Mouse (Mus musculus): Measurements from ENCODE around the gene Elf2. TPM values are rescaled to one million over a fixed set of nuclear protein-coding genes. Genes with fewer than 3 reads are reported as not detected.

Gene Elf2
- 47.3 and 48.9 TPM in 2 replicates for polyA plus RNA-seq (2014; fragmentation: Nextera tagmentation; extraction: Ambion mirVana)

GRCm38 (mm10) chr3:51340552-51341267, at the start of gene Elf2:
Gene Elf2, minus strand, starts transcription at chr3:51340663.
- under 1% methylated on average over 59 of the region's 87 CpGs for WGBS
- DNase-seq (ENCODE audit: low spot score) = peak; percentile 85
- H3K4me3 ChIP-seq (ENCODE audit: low read depth, low read length) = peak within 1 kb of the TSS; percentile 94
- H3K27me3 ChIP-seq (ENCODE audit: control insufficient read depth, insufficient read depth, low read length) = no peaks in the 10 kb centered on the region
- peak within 1 kb of the TSS; percentile 87 for H3K27ac ChIP-seq (replicated peaks; ENCODE audit: low read depth, low read length)
- no peaks in the 10 kb centered on the region for H3K36me3 ChIP-seq (replicated peaks; ENCODE audit: control insufficient read depth, insufficient read depth, low read depth, low read length)
- H3K4me1 ChIP-seq (ENCODE audit: control insufficient read depth, insufficient read depth, low read length) = no peaks in the 10 kb centered on the region
- H3K9ac ChIP-seq (replicated peaks; ENCODE audit: low read length) = peak within 1 kb of the TSS; percentile 80
- H3K4me2 ChIP-seq (ENCODE audit: low read depth, low read length) = peak within 1 kb of the TSS; percentile 91
- peak; percentile 81 for ATAC-seq (replicated peaks; ENCODE audit: insufficient number of reproducible peaks, low FRiP score, low TSS enrichment, low read depth)
- H3K9me3 ChIP-seq (replicated peaks; ENCODE audit: control insufficient read depth, low read length) = no peaks in the 10 kb centered on the region

GRCm38 (mm10) chr3:51388904-51389303, 48.4 kb upstream of the Elf2 start:
- no peaks in the 10 kb centered on the region for H3K27me3 ChIP-seq (ENCODE audit: control insufficient read depth, insufficient read depth, low read length)
- ATAC-seq (replicated peaks; ENCODE audit: insufficient number of reproducible peaks, low FRiP score, low TSS enrichment, low read depth) = 0 out of 2 replicates have a peak, but pooled peaks have one; percentile 52
- DNase-seq (ENCODE audit: low spot score) = no peak
- peak overlapping the region; percentile 2; the same call in 1 of the 2 replicates for H3K4me2 ChIP-seq (ENCODE audit: low read depth, low read length)
- WGBS = 6% methylated on average over 13 of the region's 13 CpGs
- no peak overlapping the region for H3K4me3 ChIP-seq (ENCODE audit: low read depth, low read length)
- H3K9ac ChIP-seq (replicated peaks; ENCODE audit: low read length) = no peak overlapping the region; the same call in 1 of the 2 replicates
- H3K27ac ChIP-seq (replicated peaks; ENCODE audit: low read depth, low read length) = no peak overlapping the region
- H3K9me3 ChIP-seq (replicated peaks; ENCODE audit: control insufficient read depth, low read length) = no peaks in the 10 kb centered on the region
- H3K36me3 ChIP-seq (replicated peaks; ENCODE audit: control insufficient read depth, insufficient read depth, low read depth, low read length) = no peaks in the 10 kb centered on the region
- peaks cover 2% of the 10 kb centered on the region; the same call in 1 of the 2 replicates for H3K4me1 ChIP-seq (ENCODE audit: control insufficient read depth, insufficient read depth, low read length)

GRCm38 (mm10) chr3:51387868-51388381, 47.5 kb upstream of the Elf2 start:
- H3K4me1 ChIP-seq (ENCODE audit: control insufficient read depth, insufficient read depth, low read length) = peaks cover 2% of the 10 kb centered on the region; the same call in 1 of the 2 replicates
- no peak overlapping the region for H3K4me2 ChIP-seq (ENCODE audit: low read depth, low read length)
- no peak for DNase-seq (ENCODE audit: low spot score)
- H3K27ac ChIP-seq (replicated peaks; ENCODE audit: low read depth, low read length) = no peak overlapping the region
- ATAC-seq (replicated peaks; ENCODE audit: insufficient number of reproducible peaks, low FRiP score, low TSS enrichment, low read depth) = no peak
- no peak overlapping the region for H3K9ac ChIP-seq (replicated peaks; ENCODE audit: low read length)
- H3K36me3 ChIP-seq (replicated peaks; ENCODE audit: control insufficient read depth, insufficient read depth, low read depth, low read length) = no peaks in the 10 kb centered on the region
- no peaks in the 10 kb centered on the region for H3K27me3 ChIP-seq (ENCODE audit: control insufficient read depth, insufficient read depth, low read length)
- H3K9me3 ChIP-seq (replicated peaks; ENCODE audit: control insufficient read depth, low read length) = no peaks in the 10 kb centered on the region
- WGBS = 64% methylated on average over 8 of the region's 8 CpGs
- H3K4me3 ChIP-seq (ENCODE audit: low read depth, low read length) = no peak overlapping the region

GRCm38 (mm10) chr3:51387134-51387451, 46.6 kb upstream of the Elf2 start:
- Histone ChIP-seq H3K36me3 (replicated peaks; ENCODE audit: control insufficient read depth, insufficient read depth, low read depth, low read length) (no peaks in the 10 kb centered on the region), H3K27me3 (ENCODE audit: control insufficient read depth, insufficient read depth, low read length) (no peaks in the 10 kb centered on the region), H3K4me3 (ENCODE audit: low read depth, low read length) (no peak overlapping the region), H3K4me2 (ENCODE audit: low read depth, low read length) (no peak overlapping the region), H3K9ac (replicated peaks; ENCODE audit: low read length) (no peak overlapping the region), H3K9me3 (replicated peaks; ENCODE audit: control insufficient read depth, low read length) (no peaks in the 10 kb centered on the region), H3K4me1 (ENCODE audit: control insufficient read depth, insufficient read depth, low read length) (peaks cover 2% of the 10 kb centered on the region; the same call in 1 of the 2 replicates), H3K27ac (replicated peaks; ENCODE audit: low read depth, low read length) (no peak overlapping the region)
- DNase-seq (ENCODE audit: low spot score) = no peak
- no peak for ATAC-seq (replicated peaks; ENCODE audit: insufficient number of reproducible peaks, low FRiP score, low TSS enrichment, low read depth)
- WGBS = 77% methylated on average over 3 of the region's 3 CpGs

GRCm38 (mm10) chr3:51386441-51387133, 46.1 kb upstream of the Elf2 start:
- peaks cover 2% of the 10 kb centered on the region; the same call in 1 of the 2 replicates for H3K4me1 ChIP-seq (ENCODE audit: control insufficient read depth, insufficient read depth, low read length)
- H3K4me3 ChIP-seq (ENCODE audit: low read depth, low read length) = no peak overlapping the region
- DNase-seq (ENCODE audit: low spot score) (no peak), ATAC-seq (replicated peaks; ENCODE audit: insufficient number of reproducible peaks, low FRiP score, low TSS enrichment, low read depth) (no peak)
- no peak overlapping the region for H3K9ac ChIP-seq (replicated peaks; ENCODE audit: low read length)
- WGBS = 42% methylated on average over 12 of the region's 12 CpGs
- H3K27me3 ChIP-seq (ENCODE audit: control insufficient read depth, insufficient read depth, low read length) = no peaks in the 10 kb centered on the region
- H3K9me3 ChIP-seq (replicated peaks; ENCODE audit: control insufficient read depth, low read length) = no peaks in the 10 kb centered on the region
- no peak overlapping the region for H3K27ac ChIP-seq (replicated peaks; ENCODE audit: low read depth, low read length)
- H3K36me3 ChIP-seq (replicated peaks; ENCODE audit: control insufficient read depth, insufficient read depth, low read depth, low read length) = no peaks in the 10 kb centered on the region
- H3K4me2 ChIP-seq (ENCODE audit: low read depth, low read length) = no peak overlapping the region

GRCm38 (mm10) chr3:51383409-51383808, 42.9 kb upstream of the Elf2 start:
- DNase-seq (ENCODE audit: low spot score) (no peak), ATAC-seq (replicated peaks; ENCODE audit: insufficient number of reproducible peaks, low FRiP score, low TSS enrichment, low read depth) (no peak)
- Histone ChIP-seq H3K9me3 (replicated peaks; ENCODE audit: control insufficient read depth, low read length) (no peaks in the 10 kb centered on the region), H3K36me3 (replicated peaks; ENCODE audit: control insufficient read depth, insufficient read depth, low read depth, low read length) (no peaks in the 10 kb centered on the region), H3K4me2 (ENCODE audit: low read depth, low read length) (no peak overlapping the region), H3K9ac (replicated peaks; ENCODE audit: low read length) (no peak overlapping the region), H3K4me3 (ENCODE audit: low read depth, low read length) (no peak overlapping the region), H3K27me3 (ENCODE audit: control insufficient read depth, insufficient read depth, low read length) (no peaks in the 10 kb centered on the region), H3K4me1 (ENCODE audit: control insufficient read depth, insufficient read depth, low read length) (no peaks in the 10 kb centered on the region), H3K27ac (replicated peaks; ENCODE audit: low read depth, low read length) (no peak overlapping the region)
- 65% methylated on average over 12 of the region's 12 CpGs for WGBS

GRCm38 (mm10) chr3:51380660-51381014, 40.2 kb upstream of the Elf2 start:
- Histone ChIP-seq H3K4me2 (ENCODE audit: low read depth, low read length) (no peak overlapping the region), H3K27ac (replicated peaks; ENCODE audit: low read depth, low read length) (no peak overlapping the region), H3K27me3 (ENCODE audit: control insufficient read depth, insufficient read depth, low read length) (no peaks in the 10 kb centered on the region), H3K4me3 (ENCODE audit: low read depth, low read length) (no peak overlapping the region), H3K4me1 (ENCODE audit: control insufficient read depth, insufficient read depth, low read length) (no peaks in the 10 kb centered on the region), H3K36me3 (replicated peaks; ENCODE audit: control insufficient read depth, insufficient read depth, low read depth, low read length) (no peaks in the 10 kb centered on the region), H3K9ac (replicated peaks; ENCODE audit: low read length) (no peak overlapping the region), H3K9me3 (replicated peaks; ENCODE audit: control insufficient read depth, low read length) (no peaks in the 10 kb centered on the region)
- ATAC-seq (replicated peaks; ENCODE audit: insufficient number of reproducible peaks, low FRiP score, low TSS enrichment, low read depth) (no peak), DNase-seq (ENCODE audit: low spot score) (no peak)
- WGBS = 77% methylated on average over 2 of the region's 5 CpGs

Data from embryonic facial prominence, embryonic 11.5 days (tissue).